Mouse (Mus musculus) heart, adult 2 months (tissue): ENCODE data around the gene Brk1.

Source experiments
- CTCF ChIP-seq: fragments of 200-600 bp; IDR thresholded peaks from 2 replicates; pipeline ENCODE4 v1.8.1; 2022; ENCODE audit warnings: antibody characterized with exemption, mild to moderate bottlenecking, moderate library complexity
- POLR2A ChIP-seq: fragments of 200-500 bp; IDR thresholded peaks from 2 replicates; pipeline ENCODE4 v1.6.1; 2011; ENCODE audit warnings: mild to moderate bottlenecking, low read depth, low read length, control low read depth; ENCODE audit not compliant: insufficient read depth

- no peak for TF ChIP-seq CTCF
- TF ChIP-seq POLR2A, result no peak
These were observed 9.6 kb downstream of the Brk1 start for GRCm38 (mm10) chr6:113614152-113614551.
